Mouse (Mus musculus) small intestine, adult 2 months (tissue): ENCODE measurements around the gene Ccna1. TPM values are rescaled to one million over a fixed set of nuclear protein-coding genes. Genes with fewer than 3 reads are reported as not detected.

ENCODE experiments used
- H3K27ac ChIP-seq: fragments of 200-500 bp; 2 replicates; pipeline ENCODE4 v1.5.1; 2012; ENCODE audit warnings: low read depth, low read length, control low read depth, inconsistent platforms; ENCODE audit not compliant: insufficient read depth
- H3K27me3 ChIP-seq: fragments of 200-500 bp; 2 replicates; pipeline ENCODE4 v1.6.1; 2012; ENCODE audit warnings: mild to moderate bottlenecking, moderate library complexity, low read length, inconsistent platforms; ENCODE audit not compliant: control insufficient read depth, insufficient read depth
- H3K36me3 ChIP-seq: fragments of 200-500 bp; 2 replicates; pipeline ENCODE4 v1.6.1; 2012; ENCODE audit warnings: mild to moderate bottlenecking, low read length, control low read depth, inconsistent platforms; ENCODE audit not compliant: control insufficient read depth, insufficient read depth
- H3K4me1 ChIP-seq: fragments of 200-500 bp; 2 replicates; pipeline ENCODE4 v1.6.1; 2012; ENCODE audit warnings: low read length, inconsistent platforms, mixed read lengths; ENCODE audit not compliant: control insufficient read depth, insufficient read depth, insufficient read length
- H3K4me3 ChIP-seq: fragments of 200-500 bp; 2 replicates; pipeline ENCODE4 v1.5.1; 2012; ENCODE audit warnings: low read depth, mild to moderate bottlenecking, control low read depth, inconsistent platforms, low read length, moderate library complexity
- CTCF ChIP-seq: fragments of 200-500 bp; IDR thresholded peaks from 2 replicates; pipeline ENCODE4 v1.5.1; 2012; ENCODE audit warnings: low read depth, mild to moderate bottlenecking, control low read depth, inconsistent platforms, low read length, moderate library complexity, mixed read lengths; ENCODE audit not compliant: insufficient replicate concordance, insufficient read length; ENCODE audit errors: extremely low read depth
- POLR2A ChIP-seq: fragments of 200-500 bp; IDR thresholded peaks from 2 replicates; pipeline ENCODE4 v1.6.1; 2012; ENCODE audit warnings: low read depth, mild to moderate bottlenecking, control low read depth, inconsistent platforms, low read length, moderate library complexity
- whole genome bisulfite sequencing: fragments of 180-500 bp; shearing (Covaris S2); methylation state at CpG from one replicate; pipeline ENCODE4 v1.1.7; 2018; 5-methylcytosine and 5-hydroxymethylcytosine counted together
- polyA plus RNA-seq: library from polyadenylated mRNA; depleted of rRNA; stranded (reverse); fragments of >200 nt; gene quantifications from 2 replicates; pipeline ENCODE4 v1.2.3, GENCODE M21; 2012; rRNA removed

The Ccna1 gene
- polyA plus RNA-seq, 1 experiment: 0.20 TPM

DNA sequence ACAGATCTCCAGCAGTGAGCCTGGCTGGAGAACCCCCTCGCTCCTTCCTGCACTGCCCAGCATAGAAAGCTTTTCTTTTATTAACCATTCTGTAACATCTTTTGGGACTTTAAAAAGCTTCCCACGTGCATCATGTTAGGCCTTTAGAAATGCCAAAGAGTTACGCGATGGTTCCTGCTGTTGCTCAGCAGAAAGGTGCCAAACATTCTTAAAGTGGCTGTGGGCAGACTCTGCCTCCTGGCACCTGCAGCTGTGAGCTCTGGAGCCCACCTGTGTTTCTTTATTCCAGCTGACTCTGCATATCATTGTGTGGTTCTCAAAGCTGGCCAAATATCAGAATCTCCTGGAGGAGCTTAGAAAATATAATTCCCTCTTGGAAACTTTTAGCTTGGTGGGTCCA, 51.3 kb downstream of the Ccna1 start:
- WGBS: 76% methylated on average over 4 of the region's 4 CpGs
- no peak overlapping the region for H3K27ac ChIP-seq
- no peak overlapping the region for H3K4me3 ChIP-seq
- no peaks in the 10 kb centered on the region for H3K36me3 ChIP-seq
- H3K4me1 ChIP-seq: no peaks in the 10 kb centered on the region
- no peaks in the 10 kb centered on the region for H3K27me3 ChIP-seq
- no peak for TF ChIP-seq CTCF
- TF ChIP-seq POLR2A: no peak

DNA sequence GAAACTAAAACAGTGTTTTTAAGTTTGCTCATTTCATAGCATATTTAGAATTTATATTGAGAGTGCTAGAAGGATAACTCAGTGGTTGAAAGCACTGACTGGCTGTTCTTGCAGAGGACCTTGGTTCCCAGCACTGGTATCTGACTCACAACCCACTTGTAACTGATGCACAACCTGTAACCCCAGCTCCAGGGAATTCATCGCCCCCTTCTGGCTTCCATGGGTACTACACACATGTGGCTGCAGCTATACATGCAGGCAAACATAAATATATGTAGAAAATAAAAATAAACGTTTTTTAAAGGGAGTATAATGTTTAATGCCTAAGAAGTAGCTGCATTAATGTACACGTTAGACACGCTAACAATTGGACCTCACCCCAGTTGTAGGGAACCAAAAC, 53.6 kb downstream of the Ccna1 start:
- Histone ChIP-seq H3K36me3 (no peaks in the 10 kb centered on the region), H3K4me1 (no peaks in the 10 kb centered on the region), H3K4me3 (no peak overlapping the region), H3K27ac (no peak overlapping the region), H3K27me3 (no peaks in the 10 kb centered on the region)
- 66% methylated on average over 4 of the region's 4 CpGs for WGBS
- no peak for TF ChIP-seq POLR2A
- peak; percentile 32; the same call in 1 of the 2 replicates for TF ChIP-seq CTCF

Other genes with a start within 250 kb of the Ccna1 start
- gene Rfxap, start 247.7 kb downstream of the Ccna1 start, polyA plus RNA-seq: 16.7 and 31.0 TPM in 2 replicates
- 1.2 and 2.1 TPM in 2 replicates for gene Sertm1, start 139.6 kb downstream of the Ccna1 start, polyA plus RNA-seq
- gene Spg20, start 56.6 kb upstream of the Ccna1 start, polyA plus RNA-seq: 6.8 and 7.1 TPM in 2 replicates
- not detected in 2 replicates for gene Ccdc169, start 81.8 kb upstream of the Ccna1 start, polyA plus RNA-seq
- gene Sohlh2, start 126.5 kb upstream of the Ccna1 start, polyA plus RNA-seq: not detected in 2 replicates
- 2.0 and 3.2 TPM in 2 replicates for gene Dclk1, start 186.9 kb upstream of the Ccna1 start, polyA plus RNA-seq